8 mouse cellular contexts compared by ENCODE assay signal in genomic region chr9:14175041-14175881, GRCm38 (mm10).
DNase-seq lines count a peak whose midpoint lies in the region; ATAC-seq lines count a peak whose summit lies in the region.

No protein-coding gene starts in this region.

- H3K9me3 ChIP-seq in forebrain, embryonic 16.5 days (ENCODE audit: control insufficient read depth, low read length): no peaks in the 10 kb centered on the region
- no peaks in the 10 kb centered on the region for H3K9me3 ChIP-seq in limb, embryonic 11.5 days (ENCODE audit: control insufficient read depth, low read length)

- no peak overlapping the region for H3K4me3 ChIP-seq in forebrain, embryonic 16.5 days (replicated peaks; ENCODE audit: low read length)
- H3K4me3 ChIP-seq in limb, embryonic 11.5 days (ENCODE audit: low read depth, low read length): no peak overlapping the region

- H3K27ac ChIP-seq in forebrain, embryonic 16.5 days (ENCODE audit: low read length): no peak overlapping the region
- no peak overlapping the region; the same call in 1 of the 2 replicates for H3K27ac ChIP-seq in limb, embryonic 11.5 days (replicated peaks; ENCODE audit: low read depth, low read length)

- no peaks in the 10 kb centered on the region for H3K36me3 ChIP-seq in forebrain, embryonic 16.5 days (ENCODE audit: control insufficient read depth, insufficient read depth)
- no peaks in the 10 kb centered on the region for H3K36me3 ChIP-seq in limb, embryonic 11.5 days (ENCODE audit: control insufficient read depth, insufficient read depth, low read length)

- no peak overlapping the region for H3K9ac ChIP-seq in forebrain, embryonic 16.5 days (replicated peaks; ENCODE audit: low read depth, low read length)
- H3K9ac ChIP-seq in limb, embryonic 11.5 days (ENCODE audit: low read length): no peak overlapping the region

- peaks cover 21% of the 10 kb centered on the region for H3K4me1 ChIP-seq in forebrain, embryonic 16.5 days (replicated peaks; ENCODE audit: control insufficient read depth, insufficient read depth, low read length)
- peaks cover 29% of the 10 kb centered on the region for H3K4me1 ChIP-seq in limb, embryonic 11.5 days (ENCODE audit: control insufficient read depth, insufficient read depth, low read length)

- no peaks in the 10 kb centered on the region for H3K27me3 ChIP-seq in forebrain, embryonic 16.5 days (replicated peaks; ENCODE audit: control insufficient read depth, insufficient read depth, low read length)
- no peaks in the 10 kb centered on the region for H3K27me3 ChIP-seq in limb, embryonic 11.5 days (ENCODE audit: control insufficient read depth, insufficient read depth, low read length)

- peak; percentile 14; the same call in 1 of the 2 replicates for ATAC-seq in forebrain, embryonic 16.5 days
- ATAC-seq in inflammation-experienced regulatory T-cells, adult 6 months: peak; percentile 47
- ATAC-seq in limb, embryonic 11.5 days (ENCODE audit: insufficient number of reproducible peaks, low FRiP score, low TSS enrichment, low read depth): peak; percentile 49

- WGBS in forebrain, embryonic 16.5 days: 11% methylated on average over 11 of the region's 11 CpGs
- WGBS in limb, embryonic 11.5 days: 13% methylated on average over 11 of the region's 11 CpGs

- DNase-seq in right cerebral cortex, adult 18-20 months: peak; percentile 26
- DNase-seq in right cerebral cortex, postnatal 14 days: no peak
- DNase-seq in cerebellum, adult 9-10 months: peak; percentile 7
- DNase-seq in limb, embryonic 11.5 days (ENCODE audit: low spot score): peak; percentile 69
- DNase-seq in retina, postnatal 1 day: peak; percentile 77
- DNase-seq in thymus, postnatal 36 days: no peak

- H3K4me2 ChIP-seq in forebrain, embryonic 16.5 days (ENCODE audit: low read length): no peak overlapping the region
- no peak overlapping the region for H3K4me2 ChIP-seq in limb, embryonic 11.5 days (ENCODE audit: low read depth, severe bottlenecking)

Comparison
In these comparisons a context has a peak if more than half of its experiments do, and no peak if none do; other contexts are left out.
1. DNase-seq: peak in right cerebral cortex, adult 18-20 months (single experiment), cerebellum, adult 9-10 months (single experiment), limb, embryonic 11.5 days (single experiment) and retina, postnatal 1 day (single experiment); none in right cerebral cortex, postnatal 14 days (single experiment) and thymus, postnatal 36 days (0 of 2).
2. Peak in every context shown above with its lines, with median percentiles within 50 percentile points of each other: ATAC-seq.